Mouse (Mus musculus) MEL (cell line): ENCODE measurements around the gene Adcy4. TPM values are rescaled to one million over a fixed set of nuclear protein-coding genes. Genes with fewer than 3 reads are reported as not detected.

Experiments
- DNase-seq: peaks from one replicate; pipeline ENCODE4 v3.0.0; 2011; ENCODE audit warnings: low read depth, low spot score
- H3K27ac ChIP-seq: 2 replicates; pipeline ENCODE4 v1.5.1; 2012; ENCODE audit warnings: low read depth, mild to moderate bottlenecking, control low read depth, low read length, moderate library complexity; ENCODE audit not compliant: control insufficient read depth
- H3K27me3 ChIP-seq, 2 experiments: fragments of 150-350 bp in 1 of 2; sonication (generic) in 1 of 2; 2 replicates each; pipeline ENCODE4 v1.6.1; 2012; ENCODE audit warnings: low read length in 2 of 2, mild to moderate bottlenecking in 2 of 2, improper control_type of control experiment in 1 of 2, moderate library complexity in 1 of 2; ENCODE audit not compliant: insufficient read depth in 2 of 2, control insufficient read depth in 1 of 2
- H3K36me3 ChIP-seq, 2 experiments: 2 replicates each; pipeline ENCODE4 v1.6.1; 2012 to 2014; ENCODE audit warnings: low read length in 2 of 2, improper control_type of control experiment in 1 of 2, inconsistent platforms in 1 of 2, mild to moderate bottlenecking in 1 of 2; ENCODE audit not compliant: insufficient read depth in 2 of 2, control insufficient read depth in 1 of 2
- H3K4me1 ChIP-seq, 2 experiments: fragments of 150-350 bp in 1 of 2; sonication (generic) in 1 of 2; 2 replicates each; pipeline ENCODE4 v1.6.1; 2012; ENCODE audit warnings: low read length in 2 of 2, improper control_type of control experiment in 1 of 2, mild to moderate bottlenecking in 1 of 2; ENCODE audit not compliant: insufficient read depth in 2 of 2, control insufficient read depth in 1 of 2
- H3K4me3 ChIP-seq, 2 experiments: fragments of 150-350 bp in 1 of 2; sonication (generic) in 1 of 2; 2 replicates each; pipeline ENCODE4 v1.5.1; 2012; ENCODE audit warnings: low read depth in 2 of 2, low read length in 2 of 2, mild to moderate bottlenecking in 2 of 2, moderate library complexity in 2 of 2, control low read depth in 1 of 2, improper control_type of control experiment in 1 of 2; ENCODE audit not compliant: control insufficient read depth in 1 of 2, insufficient read depth in 1 of 2
- H3K79me2 ChIP-seq: 2 replicates; pipeline ENCODE4 v1.6.1; 2012; ENCODE audit warnings: mild to moderate bottlenecking, low read length, moderate library complexity; ENCODE audit not compliant: control insufficient read depth, poor library complexity, insufficient read depth
- H3K9ac ChIP-seq: 2 replicates; pipeline ENCODE4 v1.6.1; 2012; ENCODE audit warnings: low read depth, mild to moderate bottlenecking, control low read depth, low read length, moderate library complexity; ENCODE audit not compliant: control insufficient read depth, poor library complexity, severe bottlenecking
- H3K9me3 ChIP-seq: fragments of 150-350 bp; sonication (generic); replicated peaks from 2 replicates; pipeline ENCODE4 v1.6.1; 2012; ENCODE audit warnings: mild to moderate bottlenecking, low read length, improper control_type of control experiment, moderate library complexity; ENCODE audit not compliant: insufficient read depth
- BHLHE40 ChIP-seq: IDR thresholded peaks from 2 replicates; pipeline ENCODE4 v1.6.1; 2012; ENCODE audit warnings: low read depth, mild to moderate bottlenecking, inconsistent platforms, low read length, improper control_type of control experiment, borderline replicate concordance
- CHD2 ChIP-seq: IDR thresholded peaks from 2 replicates; pipeline ENCODE4 v1.6.1; 2011; ENCODE audit warnings: low read length, improper control_type of control experiment
- ELF1 ChIP-seq: IDR thresholded peaks from 2 replicates; pipeline ENCODE4 v1.6.1; 2014; ENCODE audit warnings: low read depth, mild to moderate bottlenecking, inconsistent platforms, low read length, improper control_type of control experiment, moderate library complexity
- ETS1 ChIP-seq: IDR thresholded peaks from 2 replicates; pipeline ENCODE4 v1.6.1; 2012; ENCODE audit warnings: low read depth, mild to moderate bottlenecking, inconsistent platforms, low read length, improper control_type of control experiment, moderate library complexity
- GABPA ChIP-seq: IDR thresholded peaks from 2 replicates; pipeline ENCODE4 v1.6.1; 2012; ENCODE audit warnings: low read depth, mild to moderate bottlenecking, inconsistent platforms, low read length, improper control_type of control experiment, moderate library complexity
- GATA1 ChIP-seq: IDR thresholded peaks from 2 replicates; pipeline ENCODE4 v1.6.1; 2011; ENCODE audit warnings: low read depth, low read length, improper control_type of control experiment
- JUND ChIP-seq: IDR thresholded peaks from 2 replicates; pipeline ENCODE4 v1.6.1; 2011; ENCODE audit warnings: low read depth, mild to moderate bottlenecking, improper control_type of control experiment, low read length
- KAT2A ChIP-seq: conservative IDR thresholded peaks from 2 replicates; pipeline ENCODE4 v1.6.1; 2012; ENCODE audit warnings: low read depth, low read length, improper control_type of control experiment, inconsistent platforms
- MAZ ChIP-seq: IDR thresholded peaks from 2 replicates; pipeline ENCODE4 v1.6.1; 2012; ENCODE audit warnings: low read depth, mild to moderate bottlenecking, inconsistent platforms, low read length, improper control_type of control experiment
- MXI1 ChIP-seq: IDR thresholded peaks from 2 replicates; pipeline ENCODE4 v1.6.1; 2011; ENCODE audit warnings: mild to moderate bottlenecking, low read depth, low read length, improper control_type of control experiment
- MYB ChIP-seq: IDR thresholded peaks from 2 replicates; pipeline ENCODE4 v1.6.1; 2011; ENCODE audit warnings: mild to moderate bottlenecking, low read depth, low read length, improper control_type of control experiment
- MYC ChIP-seq: IDR thresholded peaks from 2 replicates; pipeline ENCODE4 v1.6.1; 2011; ENCODE audit warnings: low read depth, mild to moderate bottlenecking, low read length, improper control_type of control experiment, moderate library complexity
- POLR2A ChIP-seq, 2 experiments: IDR thresholded peaks; 2 replicates each; pipeline ENCODE4 v1.6.1; 2011 to 2012; ENCODE audit warnings: low read length in 2 of 2, mild to moderate bottlenecking in 2 of 2, control low read depth in 1 of 2, improper control_type of control experiment in 1 of 2, low read depth in 1 of 2, moderate library complexity in 1 of 2; ENCODE audit not compliant: control insufficient read depth in 1 of 2, insufficient read depth in 1 of 2, poor library complexity in 1 of 2
- POLR2AphosphoS2 ChIP-seq: IDR thresholded peaks from 2 replicates; pipeline ENCODE4 v1.6.1; 2011; ENCODE audit warnings: low read length, improper control_type of control experiment
- RAD21 ChIP-seq: IDR thresholded peaks from 2 replicates; pipeline ENCODE4 v1.6.1; 2011; ENCODE audit warnings: mild to moderate bottlenecking, low read depth, low read length, improper control_type of control experiment
- RCOR1 ChIP-seq: IDR thresholded peaks from 2 replicates; pipeline ENCODE4 v1.6.1; 2012; ENCODE audit warnings: low read depth, mild to moderate bottlenecking, inconsistent platforms, low read length, improper control_type of control experiment
- SIN3A ChIP-seq: IDR thresholded peaks from 2 replicates; pipeline ENCODE4 v1.6.1; 2012; ENCODE audit warnings: low read length, improper control_type of control experiment, inconsistent platforms
- TAL1 ChIP-seq: IDR thresholded peaks from 2 replicates; pipeline ENCODE4 v1.6.1; 2012; ENCODE audit warnings: mild to moderate bottlenecking, inconsistent platforms, low read length, moderate library complexity, mixed read lengths
- TBP ChIP-seq: IDR thresholded peaks from 2 replicates; pipeline ENCODE4 v1.8.0; 2011; ENCODE audit warnings: low read depth, low read length, improper control_type of control experiment
- TCF12 ChIP-seq: IDR thresholded peaks from 2 replicates; pipeline ENCODE4 v1.6.1; 2014; ENCODE audit warnings: low read depth, mild to moderate bottlenecking, inconsistent platforms, low read length, improper control_type of control experiment, moderate library complexity
- UBTF ChIP-seq: IDR thresholded peaks from 2 replicates; pipeline ENCODE4 v1.6.1; 2012; ENCODE audit warnings: low read depth, mild to moderate bottlenecking, inconsistent platforms, low read length, improper control_type of control experiment, moderate library complexity, borderline replicate concordance; ENCODE audit not compliant: insufficient read depth
- USF1 ChIP-seq: IDR thresholded peaks from 2 replicates; pipeline ENCODE4 v1.6.1; 2014; ENCODE audit warnings: low read depth, mild to moderate bottlenecking, inconsistent platforms, low read length, improper control_type of control experiment, moderate library complexity
- ZC3H11A ChIP-seq: IDR thresholded peaks from 2 replicates; pipeline ENCODE4 v1.6.1; 2012; ENCODE audit warnings: low read depth, mild to moderate bottlenecking, inconsistent platforms, low read length, improper control_type of control experiment
- ZKSCAN1 ChIP-seq: IDR thresholded peaks from 2 replicates; pipeline ENCODE4 v1.6.1; 2012; ENCODE audit warnings: low read depth, mild to moderate bottlenecking, inconsistent platforms, low read length, improper control_type of control experiment, moderate library complexity
- ZMIZ1 ChIP-seq: IDR thresholded peaks from 2 replicates; pipeline ENCODE4 v1.6.1; 2012; ENCODE audit warnings: low read depth, mild to moderate bottlenecking, inconsistent platforms, low read length, improper control_type of control experiment, moderate library complexity
- ZNF384 ChIP-seq: IDR thresholded peaks from 2 replicates; pipeline ENCODE4 v1.6.1; 2012; ENCODE audit warnings: low read depth, mild to moderate bottlenecking, inconsistent platforms, low read length, improper control_type of control experiment
- polyA plus RNA-seq, 2 experiments: library from polyadenylated mRNA; stranded (reverse) in 1 of 2; unstranded in 1 of 2; fragments of >175 nt in 1 of 2; fragments of >200 nt in 1 of 2; gene quantifications; 2 replicates each; pipeline versions ENCODE4 v1.2.1 to v1.2.4; 2012; ENCODE audit warnings: low replicate concordance in 2 of 2, low read depth in 1 of 2; ENCODE audit not compliant: insufficient read length in 2 of 2, insufficient read depth in 1 of 2, missing spikeins in 1 of 2
- total RNA-seq: library from RNA; depleted of rRNA; stranded (reverse); fragments of 300-350 nt; gene quantifications from 2 replicates; pipeline ENCODE4 v1.2.3, GENCODE M21; 2012; rRNA removed

Adcy4 gene
- total RNA-seq (0.19 and 0.29 TPM in 2 replicates), polyA plus RNA-seq (under 1 TPM in 1 of 2 experiments, not detected in 1; 0.35 TPM)

DNA sequence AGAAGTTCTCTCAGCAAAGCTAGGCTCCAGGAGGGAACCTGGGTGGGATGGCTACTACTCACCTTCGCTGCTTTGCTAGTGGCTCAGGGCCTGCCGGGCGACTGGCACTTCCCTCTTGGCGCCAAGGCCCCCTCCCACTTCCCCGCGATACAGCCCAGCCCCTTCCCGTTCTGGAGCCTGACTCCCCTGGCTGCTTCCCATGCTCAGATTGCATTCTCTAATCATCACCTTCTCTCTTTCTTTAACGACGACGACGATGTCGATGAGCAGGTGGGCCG is at the start of gene Adcy4:
Gene Adcy4 (minus strand): TSS at position 138 of the 278 bp plus-strand sequence.
- no peak within 1 kb of the TSS for H3K4me3 ChIP-seq
- no peak within 1 kb of the TSS for H3K9ac ChIP-seq
- no peaks in the 10 kb centered on the region for H3K27me3 ChIP-seq
- H3K9me3 ChIP-seq, result no peaks in the 10 kb centered on the region
- no peak within 1 kb of the TSS for H3K27ac ChIP-seq
- H3K36me3 ChIP-seq, result peaks cover 0 to 4% of the 10 kb centered on the region in 2 experiments; a peak in 1 of 4 replicates
- peaks cover 0 to 13% of the 10 kb centered on the region in 2 experiments; a peak in 2 of 4 replicates for H3K4me1 ChIP-seq
- TF ChIP-seq UBTF (no peak), ELF1 (no peak), KAT2A (no peak), ETS1 (no peak), POLR2A (IDR thresholded peaks at IDR 0.05; ENCODE audit: control insufficient read depth in 1 of 2, insufficient read depth in 1 of 2, low read depth in 1 of 2, low read length in 2 of 2, poor library complexity in 1 of 2) (no peak), CHD2 (no peak), MYB (no peak), TBP (no peak), MYC (no peak), RAD21 (no peak), ZC3H11A (no peak), TCF12 (no peak), JUND (no peak), TAL1 (no peak), MXI1 (no peak), BHLHE40 (no peak), GATA1 (no peak), ZMIZ1 (no peak)
- TF ChIP-seq, all 39 proteins: peak for 0
- no peak for DNase-seq
- H3K79me2 ChIP-seq, result no peaks in the 10 kb centered on the region; the same call in 1 of the 2 replicates

DNA sequence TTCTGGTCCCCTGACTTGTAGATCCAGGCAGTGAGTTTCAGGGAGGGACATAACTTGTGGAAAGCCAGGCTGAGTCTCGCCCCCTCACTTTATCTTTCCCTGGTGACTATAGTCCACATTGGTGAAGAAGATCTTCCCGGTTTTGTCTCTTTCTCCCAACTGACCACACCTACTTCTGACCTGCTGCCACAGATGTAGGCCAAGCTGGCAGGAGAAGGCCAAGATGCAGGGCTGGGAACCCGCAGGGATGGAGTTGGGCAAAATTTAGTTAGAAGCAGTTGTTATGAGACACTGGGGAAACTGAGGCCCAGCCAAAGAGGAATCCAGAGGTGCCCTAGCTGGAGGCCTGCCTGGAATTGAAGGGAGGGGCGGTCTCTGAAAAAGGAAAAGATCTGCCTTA is 49.2 kb upstream of the Adcy4 start:
- Histone ChIP-seq H3K36me3 (0 out of 4 replicates have a peak, but pooled peaks cover 0 to under 1% of the 10 kb centered on the region in 2 experiments), H3K79me2 (no peaks in the 10 kb centered on the region), H3K27ac (no peak overlapping the region), H3K4me3 (no peak overlapping the region), H3K9me3 (no peaks in the 10 kb centered on the region), H3K4me1 (peaks cover 0 to 8% of the 10 kb centered on the region in 2 experiments; a peak in 2 of 4 replicates), H3K27me3 (peaks cover 0 to 3% of the 10 kb centered on the region in 2 experiments; a peak in 1 of 4 replicates), H3K9ac (no peak overlapping the region)
- no peak for DNase-seq
- TF ChIP-seq MAZ (no peak), KAT2A (no peak), ELF1 (no peak), GATA1 (no peak), UBTF (no peak), ZKSCAN1 (no peak), MYB (no peak), TCF12 (no peak), ZC3H11A (no peak), TAL1 (no peak), POLR2AphosphoS2 (no peak), POLR2A (IDR thresholded peaks at IDR 0.05; ENCODE audit: control insufficient read depth in 1 of 2, insufficient read depth in 1 of 2, low read depth in 1 of 2, low read length in 2 of 2, poor library complexity in 1 of 2) (no peak), RCOR1 (no peak), ZNF384 (no peak), CHD2 (no peak), USF1 (no peak), TBP (no peak), ETS1 (no peak), SIN3A (no peak), GABPA (no peak)
